Mouse (Mus musculus): ENCODE results near the gene Cyp4x1. TPM values are rescaled to one million over a fixed set of nuclear protein-coding genes. Genes with fewer than 3 reads are reported as not detected.

Gene Cyp4x1
- polyA plus RNA-seq, 1 experiment from 2014 or later = 0.14 TPM

DNA sequence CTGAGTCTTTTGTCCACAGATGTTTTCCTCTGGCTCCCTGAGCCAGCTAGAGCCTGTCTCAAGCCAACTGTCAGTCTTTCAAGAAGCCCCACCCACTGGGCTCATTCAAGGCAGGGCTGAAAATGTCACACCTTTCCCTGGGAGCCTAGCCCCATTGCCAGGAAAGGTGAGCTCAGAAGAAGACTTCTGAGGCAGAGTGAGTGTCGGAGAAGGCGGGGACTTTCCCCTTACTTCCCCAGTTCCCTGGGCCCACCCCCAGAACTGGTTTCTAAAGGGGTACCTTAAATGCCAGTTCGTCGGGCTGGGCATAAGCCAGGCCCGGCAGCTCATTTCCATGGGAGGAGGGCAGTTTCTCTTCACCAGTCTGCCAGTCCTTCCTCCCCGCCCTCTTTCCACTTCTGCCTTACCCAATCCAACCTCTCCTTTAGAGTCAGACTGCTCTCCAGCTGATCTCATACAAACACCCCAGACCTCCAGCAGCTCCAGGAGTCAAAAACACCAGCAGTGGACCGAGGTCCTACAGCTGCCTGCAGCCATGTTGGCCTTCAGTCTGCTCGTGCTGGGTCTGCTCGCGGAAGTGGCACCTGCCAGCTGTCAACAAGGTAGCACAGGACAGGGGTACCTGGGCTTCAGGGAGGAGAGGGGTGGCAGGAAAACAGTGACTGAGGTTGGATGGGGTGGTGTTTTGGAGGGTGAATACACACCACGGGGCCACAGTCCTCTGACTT is 45.3 kb downstream of the Cyp4x1 start, which contains the start of gene Pdzk1ip1:
Pdzk1ip1 (plus strand) TSS at position 98 of the 728 bp plus-strand sequence.
- peaks cover 91% of the 10 kb centered on the region for H3K4me1 ChIP-seq
- 51% methylated on average over 11 of the region's 11 CpGs for WGBS (ENCODE audit: insufficient replicate concordance)

DNA sequence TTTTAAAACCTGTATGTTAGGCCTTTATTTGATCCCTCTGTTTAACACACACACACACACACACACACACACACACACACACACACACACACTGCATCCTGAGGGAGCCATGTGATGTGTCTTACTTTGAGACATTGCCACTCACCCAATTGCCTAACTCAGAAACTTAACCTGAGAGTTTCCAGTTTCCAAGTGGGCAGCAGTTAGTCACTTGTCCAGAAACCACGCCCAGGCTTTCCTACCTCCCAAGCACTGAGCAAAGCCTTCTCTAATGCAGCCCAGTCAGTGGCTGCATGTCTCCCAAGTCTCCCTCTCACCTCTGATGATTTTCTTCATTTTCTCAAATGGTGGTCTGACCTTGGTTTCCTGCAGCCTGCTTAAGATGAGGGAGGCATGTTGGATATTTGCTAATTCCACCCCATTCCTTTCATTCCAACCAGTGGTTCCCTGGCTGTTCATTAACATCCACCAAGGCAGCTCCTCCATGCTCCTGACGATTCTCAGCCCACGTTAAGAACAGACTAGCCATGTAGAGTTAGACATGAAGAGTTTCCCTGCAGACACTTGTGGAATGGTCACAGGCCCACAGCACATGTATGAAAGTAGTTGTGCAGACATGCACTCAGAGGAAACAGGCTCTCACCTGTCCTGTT is 47.2 kb downstream of the Cyp4x1 start:
- peaks cover 13% of the 10 kb centered on the region for H3K27me3 ChIP-seq (replicated peaks)
- 64% methylated on average over 3 of the region's 3 CpGs for WGBS (ENCODE audit: insufficient replicate concordance)
- H3K4me3 ChIP-seq = no peak overlapping the region
- H3K9ac ChIP-seq = peak overlapping the region; percentile 35; the same call in 1 of the 2 replicates
- peak overlapping the region; percentile 23; the same call in 1 of the 2 replicates for H3K27ac ChIP-seq
- H3K36me3 ChIP-seq = no peaks in the 10 kb centered on the region
- no peaks in the 10 kb centered on the region for H3K9me3 ChIP-seq (replicated peaks)
- H3K4me1 ChIP-seq = peaks cover 76% of the 10 kb centered on the region
- no peak for ATAC-seq
- H3K4me2 ChIP-seq = no peak overlapping the region

More for the DNA sequence above, 45.3 kb downstream of the Cyp4x1 start, which contains the start of gene Pdzk1ip1:
- no peaks in the 10 kb centered on the region for H3K9me3 ChIP-seq (replicated peaks)
- peak within 1 kb of the TSS; percentile 99 for H3K27ac ChIP-seq
- peak; percentile 66 for ATAC-seq
- H3K4me2 ChIP-seq = peak within 1 kb of the TSS; percentile 79
- H3K9ac ChIP-seq = peak within 1 kb of the TSS; percentile 63
- peak within 1 kb of the TSS; percentile 47 for H3K4me3 ChIP-seq
- H3K27me3 ChIP-seq (replicated peaks) = peaks cover 13% of the 10 kb centered on the region
- H3K36me3 ChIP-seq = no peaks in the 10 kb centered on the region

DNA sequence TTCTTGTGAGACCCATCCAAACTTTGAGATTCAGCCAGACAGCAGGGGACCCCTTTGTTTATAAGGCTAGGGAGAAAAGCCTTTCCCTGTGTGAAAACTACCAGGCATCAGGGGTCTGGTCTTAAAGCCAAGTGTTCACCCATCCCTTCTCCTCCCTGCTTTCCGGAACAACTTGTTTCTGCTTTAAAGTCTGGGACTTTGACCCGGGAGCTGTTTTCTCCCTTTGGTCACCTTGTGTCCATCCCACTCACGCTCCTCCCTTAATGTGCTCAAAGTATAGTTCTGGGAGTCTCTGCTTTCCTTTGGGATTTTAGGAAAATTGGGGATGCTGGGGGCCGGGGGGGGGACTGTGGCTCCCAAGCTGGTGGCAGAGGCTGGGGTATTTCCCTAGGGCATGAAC is 47.8 kb downstream of the Cyp4x1 start:
- H3K4me1 ChIP-seq = peaks cover 76% of the 10 kb centered on the region
- no peak overlapping the region for H3K4me2 ChIP-seq
- no peaks in the 10 kb centered on the region for H3K36me3 ChIP-seq
- no peaks in the 10 kb centered on the region for H3K9me3 ChIP-seq (replicated peaks)
- peaks cover 13% of the 10 kb centered on the region for H3K27me3 ChIP-seq (replicated peaks)
- no peak for ATAC-seq
- peak overlapping the region; percentile 35; the same call in 1 of the 2 replicates for H3K9ac ChIP-seq
- 66% methylated on average over 4 of the region's 4 CpGs for WGBS (ENCODE audit: insufficient replicate concordance)
- H3K27ac ChIP-seq = no peak overlapping the region
- H3K4me3 ChIP-seq = no peak overlapping the region

DNA sequence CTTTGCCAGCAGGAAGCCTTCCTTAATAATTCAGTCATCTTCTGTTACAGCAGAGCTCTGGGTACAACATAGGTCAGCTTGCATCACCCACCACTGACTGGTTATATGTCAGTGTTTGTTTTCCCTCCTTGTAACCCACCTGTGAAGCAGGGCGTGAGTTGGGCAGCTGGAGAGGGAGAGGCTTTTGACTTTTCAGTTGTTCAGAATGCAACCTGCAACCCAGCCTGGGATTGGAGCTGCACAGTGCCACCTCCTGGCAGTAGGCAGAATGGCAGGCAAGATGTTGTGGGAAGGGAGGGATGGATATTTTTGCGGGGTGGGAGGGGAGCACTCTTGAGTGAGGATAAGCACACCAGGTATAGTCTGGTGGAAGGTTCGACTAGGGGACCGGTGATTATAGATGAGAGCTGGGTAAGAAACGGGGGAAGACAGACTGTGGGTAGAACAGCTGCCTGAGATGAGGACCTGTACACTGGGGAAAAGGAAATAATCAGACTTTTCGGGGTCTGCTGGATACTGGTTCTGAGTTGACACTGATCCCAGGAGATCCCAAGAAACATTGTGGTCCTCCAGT is 48.5 kb downstream of the Cyp4x1 start:
- Histone ChIP-seq H3K27ac (no peak overlapping the region; the same call in 1 of the 2 replicates), H3K9ac (no peak overlapping the region), H3K9me3 (replicated peaks) (no peaks in the 10 kb centered on the region), H3K4me3 (no peak overlapping the region), H3K36me3 (no peaks in the 10 kb centered on the region), H3K4me1 (peaks cover 73% of the 10 kb centered on the region), H3K4me2 (no peak overlapping the region), H3K27me3 (replicated peaks) (peaks cover 13% of the 10 kb centered on the region)
- peak; percentile 50 for ATAC-seq
- 19% methylated on average over 6 of the region's 6 CpGs for WGBS (ENCODE audit: insufficient replicate concordance)

DNA sequence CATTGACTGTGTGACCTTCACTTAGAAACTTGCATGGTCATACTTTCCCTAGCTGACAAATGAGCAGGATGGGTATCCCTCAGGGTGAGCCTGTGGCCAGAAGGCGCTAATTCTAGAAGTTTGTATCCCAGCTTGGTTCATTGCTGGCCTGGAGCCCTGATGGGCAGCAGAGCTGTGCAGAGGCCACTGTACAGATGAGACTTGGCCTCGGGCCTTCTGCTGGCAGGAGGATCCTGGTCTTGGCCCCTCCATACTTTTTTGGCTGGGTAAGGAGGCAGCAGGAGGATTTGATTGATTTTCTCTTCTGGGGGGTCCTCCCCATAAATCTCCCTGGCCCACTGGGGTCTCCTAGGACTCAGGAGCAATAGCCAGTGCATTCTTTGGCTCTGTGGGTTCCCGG is 51.0 kb downstream of the Cyp4x1 start:
- no peak overlapping the region for H3K4me3 ChIP-seq
- 88% methylated on average over 3 of the region's 3 CpGs for WGBS (ENCODE audit: insufficient replicate concordance)
- H3K9me3 ChIP-seq (replicated peaks) = no peaks in the 10 kb centered on the region
- H3K36me3 ChIP-seq = no peaks in the 10 kb centered on the region
- ATAC-seq = no peak
- peaks cover 67% of the 10 kb centered on the region for H3K4me1 ChIP-seq
- H3K27me3 ChIP-seq (replicated peaks) = peaks cover 11% of the 10 kb centered on the region
- no peak overlapping the region for H3K4me2 ChIP-seq
- H3K27ac ChIP-seq = no peak overlapping the region
- no peak overlapping the region for H3K9ac ChIP-seq

- no peak for ATAC-seq
- peaks cover 56% of the 10 kb centered on the region for H3K4me1 ChIP-seq
- WGBS (ENCODE audit: insufficient replicate concordance) = 61% methylated on average over 5 of the region's 5 CpGs
- no peaks in the 10 kb centered on the region for H3K27me3 ChIP-seq (replicated peaks)
- no peak overlapping the region for H3K4me2 ChIP-seq
- H3K36me3 ChIP-seq = no peaks in the 10 kb centered on the region
- H3K27ac ChIP-seq = peak overlapping the region; percentile 13; the same call in 1 of the 2 replicates
- no peaks in the 10 kb centered on the region for H3K9me3 ChIP-seq (replicated peaks)
- no peak overlapping the region for H3K9ac ChIP-seq
- no peak overlapping the region for H3K4me3 ChIP-seq
These were observed 54.2 kb downstream of the Cyp4x1 start for GRCm38 (mm10) chr4:115079821-115080349.

DNA sequence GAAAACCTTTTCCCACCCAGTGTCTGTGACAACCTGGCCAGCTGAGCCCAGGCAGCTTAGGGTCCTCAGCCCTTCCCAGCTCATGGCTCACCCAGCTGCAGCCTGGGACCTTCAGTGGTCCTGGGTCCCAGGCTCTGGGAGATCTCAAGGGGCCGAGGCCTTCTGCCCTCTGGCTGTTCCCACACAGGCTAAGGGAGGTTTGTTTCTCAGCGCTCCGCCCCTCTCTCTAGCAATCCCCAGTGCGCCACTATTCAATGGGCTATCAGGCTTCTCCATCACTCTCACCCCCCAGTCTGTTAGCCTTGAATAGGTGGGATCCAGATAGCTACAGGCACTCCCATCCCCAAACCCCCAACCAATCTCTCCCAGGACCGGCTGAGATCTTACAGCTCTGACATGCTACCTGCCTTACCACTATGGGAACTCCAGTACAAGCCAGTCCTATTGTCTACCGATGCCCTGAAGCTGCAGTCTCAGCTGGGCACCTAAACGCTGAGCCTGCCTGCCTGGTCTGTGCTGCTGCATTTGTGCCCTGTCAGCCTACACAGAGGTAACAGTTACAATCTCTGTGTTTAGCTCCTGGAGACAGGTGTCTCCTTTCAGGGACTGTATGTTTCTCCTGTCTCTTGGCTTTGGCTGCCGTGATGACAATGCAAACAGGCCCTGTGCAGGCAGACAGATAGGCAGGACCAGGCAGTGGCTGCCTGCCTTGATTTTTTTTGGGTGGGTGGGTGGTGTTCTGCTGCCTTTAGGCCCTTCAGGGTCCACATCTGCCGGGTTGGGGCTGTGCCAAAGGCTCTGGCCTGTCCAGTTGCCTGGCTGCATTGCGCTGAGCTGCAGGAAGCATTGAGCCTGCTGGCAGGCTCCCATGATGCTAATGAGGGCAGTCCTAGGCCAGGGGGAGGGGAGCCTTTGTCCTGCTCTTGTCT is 54.9 kb downstream of the Cyp4x1 start:
- H3K27me3 ChIP-seq (replicated peaks) = no peaks in the 10 kb centered on the region
- H3K4me2 ChIP-seq = no peak overlapping the region
- ATAC-seq = peak; percentile 17; the same call in 1 of the 2 replicates
- peaks cover 58% of the 10 kb centered on the region for H3K4me1 ChIP-seq
- WGBS (ENCODE audit: insufficient replicate concordance) = 48% methylated on average over 10 of the region's 10 CpGs
- no peaks in the 10 kb centered on the region for H3K9me3 ChIP-seq (replicated peaks)
- H3K9ac ChIP-seq = no peak overlapping the region
- H3K36me3 ChIP-seq = no peaks in the 10 kb centered on the region
- H3K4me3 ChIP-seq = no peak overlapping the region
- no peak overlapping the region for H3K27ac ChIP-seq

- peak overlapping the region; percentile 66 for H3K27ac ChIP-seq
- ATAC-seq = peak; percentile 27; the same call in 1 of the 2 replicates
- no peak overlapping the region for H3K9ac ChIP-seq
- no peak overlapping the region for H3K4me2 ChIP-seq
- H3K9me3 ChIP-seq (replicated peaks) = no peaks in the 10 kb centered on the region
- H3K36me3 ChIP-seq = peaks cover 10% of the 10 kb centered on the region
- no peaks in the 10 kb centered on the region for H3K27me3 ChIP-seq (replicated peaks)
- WGBS (ENCODE audit: insufficient replicate concordance) = 15% methylated on average over 3 of the region's 3 CpGs
- H3K4me1 ChIP-seq = peaks cover 75% of the 10 kb centered on the region
- no peak overlapping the region for H3K4me3 ChIP-seq
These were observed 58.7 kb downstream of the Cyp4x1 start for GRCm38 (mm10) chr4:115075204-115075915.

- no peak overlapping the region for H3K4me2 ChIP-seq
- peak overlapping the region; percentile 66 for H3K27ac ChIP-seq
- H3K9ac ChIP-seq = no peak overlapping the region
- 74% methylated on average over 1 of the region's 1 CpGs for WGBS (ENCODE audit: insufficient replicate concordance)
- H3K27me3 ChIP-seq (replicated peaks) = no peaks in the 10 kb centered on the region
- H3K36me3 ChIP-seq = peaks cover 16% of the 10 kb centered on the region
- no peaks in the 10 kb centered on the region for H3K9me3 ChIP-seq (replicated peaks)
- H3K4me3 ChIP-seq = no peak overlapping the region
- H3K4me1 ChIP-seq = peaks cover 73% of the 10 kb centered on the region
- no peak for ATAC-seq
These were observed 59.3 kb downstream of the Cyp4x1 start for GRCm38 (mm10) chr4:115074789-115075188.

GRCm38 (mm10) chr4:115071668-115072067 is 62.4 kb downstream of the Cyp4x1 start:
- H3K4me1 ChIP-seq = peaks cover 87% of the 10 kb centered on the region
- no peak overlapping the region for H3K9ac ChIP-seq
- H3K9me3 ChIP-seq (replicated peaks) = no peaks in the 10 kb centered on the region
- peak overlapping the region; percentile 59 for H3K27ac ChIP-seq
- H3K4me3 ChIP-seq = no peak overlapping the region
- no peak overlapping the region for H3K4me2 ChIP-seq
- peak; percentile 19; the same call in 1 of the 2 replicates for ATAC-seq
- WGBS (ENCODE audit: insufficient replicate concordance) = 19% methylated on average over 1 of the region's 1 CpGs
- peaks cover 47% of the 10 kb centered on the region for H3K36me3 ChIP-seq
- H3K27me3 ChIP-seq (replicated peaks) = no peaks in the 10 kb centered on the region
